Mouse (Mus musculus) liver, embryonic 15.5 days (tissue): Measurements from ENCODE around the gene Sphk2. TPM values are rescaled to one million over a fixed set of nuclear protein-coding genes. Genes with fewer than 3 reads are reported as not detected.

Source experiments
- ATAC-seq: fragments of 200-750 bp; cut with Nextera tagmentation; 2 replicates; pipeline ENCODE4 v1.8.0; 2017; ENCODE audit warnings: moderate number of reproducible peaks, mild to moderate bottlenecking, moderate library complexity; ENCODE audit not compliant: insufficient read depth
- H3K27ac ChIP-seq: fragments of 300-500 bp; sonication (generic); replicated peaks from 2 replicates; pipeline ENCODE4 v1.5.1; 2015; ENCODE audit warnings: mild to moderate bottlenecking, inconsistent platforms
- H3K27me3 ChIP-seq: fragments of 300-500 bp; sonication (generic); 2 replicates; pipeline ENCODE4 v1.6.1; 2015; ENCODE audit warnings: mild to moderate bottlenecking, inconsistent platforms
- H3K36me3 ChIP-seq: fragments of 300-500 bp; sonication (generic); replicated peaks from 2 replicates; pipeline ENCODE4 v1.6.1; 2015; ENCODE audit warnings: moderate library complexity, mild to moderate bottlenecking, inconsistent platforms
- H3K4me1 ChIP-seq: fragments of 300-500 bp; sonication (generic); replicated peaks from 2 replicates; pipeline ENCODE4 v1.6.1; 2015; ENCODE audit warnings: inconsistent platforms
- H3K4me2 ChIP-seq: fragments of 300-500 bp; sonication (generic); 2 replicates; pipeline ENCODE4 v1.6.1; 2015; ENCODE audit warnings: moderate library complexity, mild to moderate bottlenecking, inconsistent platforms
- H3K4me3 ChIP-seq: fragments of 300-500 bp; sonication (generic); replicated peaks from 2 replicates; pipeline ENCODE4 v1.5.1; 2015; ENCODE audit warnings: mild to moderate bottlenecking, inconsistent platforms
- H3K9ac ChIP-seq: fragments of 300-500 bp; sonication (generic); 2 replicates; pipeline ENCODE4 v1.6.1; 2015; ENCODE audit warnings: moderate library complexity, mild to moderate bottlenecking, inconsistent platforms
- H3K9me3 ChIP-seq: fragments of 300-500 bp; sonication (generic); replicated peaks from 2 replicates; pipeline ENCODE4 v1.6.1; 2016; ENCODE audit warnings: inconsistent platforms
- WGBS: fragments of 180-500 bp; shearing (Covaris S2); methylation state at CpG from one replicate; pipeline ENCODE4 v1.1.7; 2015; ENCODE audit warnings: mixed read lengths; ENCODE audit not compliant: insufficient replicate concordance; 5-methylcytosine and 5-hydroxymethylcytosine counted together
- polyA plus RNA-seq: library from polyadenylated mRNA; unstranded; fragments of >200 nt; fragmentation: Nextera tagmentation; extraction: Ambion mirVana; gene quantifications from 2 replicates; pipeline ENCODE4 v1.2.1, GENCODE M21; 2015

The Sphk2 gene
- polyA plus RNA-seq, 1 experiment from 2014 or later: 10.4 TPM

GRCm38 (mm10) chr7:45725151-45725550, 7.3 kb upstream of the Sphk2 start:
- Histone ChIP-seq H3K27me3 (no peaks in the 10 kb centered on the region), H3K4me1 (peaks cover 15% of the 10 kb centered on the region), H3K36me3 (peaks cover 59% of the 10 kb centered on the region), H3K9ac (no peak overlapping the region), H3K4me3 (no peak overlapping the region), H3K27ac (no peak overlapping the region), H3K4me2 (no peak overlapping the region), H3K9me3 (no peaks in the 10 kb centered on the region)
- ATAC-seq: no peak
- 80% methylated on average over 9 of the region's 9 CpGs for WGBS

- no peaks in the 10 kb centered on the region for H3K9me3 ChIP-seq
- H3K27ac ChIP-seq: no peak overlapping the region
- ATAC-seq: no peak
- peaks cover 28% of the 10 kb centered on the region for H3K4me1 ChIP-seq
- peaks cover 71% of the 10 kb centered on the region for H3K36me3 ChIP-seq
- no peak overlapping the region for H3K9ac ChIP-seq
- H3K27me3 ChIP-seq: no peaks in the 10 kb centered on the region
- H3K4me2 ChIP-seq: no peak overlapping the region
- 83% methylated on average over 14 of the region's 14 CpGs for WGBS
- H3K4me3 ChIP-seq: no peak overlapping the region
These were observed 6.0 kb upstream of the Sphk2 start for GRCm38 (mm10) chr7:45723781-45724180.

DNA sequence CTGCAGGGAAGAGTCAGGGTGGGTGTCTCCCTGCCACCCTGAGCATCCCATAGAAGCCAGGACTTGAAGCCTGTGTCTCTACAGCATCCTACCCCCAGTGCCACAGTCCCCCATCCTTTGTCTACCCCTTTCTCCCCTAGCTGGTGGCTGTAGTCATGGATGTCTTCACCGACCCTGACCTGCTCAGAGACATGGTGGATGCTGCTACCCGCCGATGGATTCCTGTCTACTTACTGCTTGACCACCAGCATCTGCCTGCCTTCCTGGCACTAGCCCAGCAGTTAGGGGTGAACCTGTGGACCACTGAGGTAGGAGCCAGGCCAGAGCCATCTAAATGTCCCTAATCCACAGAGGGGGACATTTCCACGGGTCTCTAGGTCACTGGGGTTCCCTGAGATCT, 5.5 kb upstream of the Sphk2 start:
- H3K9ac ChIP-seq: no peak overlapping the region
- H3K27me3 ChIP-seq: no peaks in the 10 kb centered on the region
- no peak overlapping the region for H3K27ac ChIP-seq
- 77% methylated on average over 4 of the region's 4 CpGs for WGBS
- H3K9me3 ChIP-seq: no peaks in the 10 kb centered on the region
- no peak overlapping the region for H3K4me3 ChIP-seq
- H3K4me2 ChIP-seq: no peak overlapping the region
- no peak for ATAC-seq
- peaks cover 71% of the 10 kb centered on the region for H3K36me3 ChIP-seq
- peaks cover 31% of the 10 kb centered on the region for H3K4me1 ChIP-seq

GRCm38 (mm10) chr7:45722348-45722713, 4.5 kb upstream of the Sphk2 start:
- Histone ChIP-seq H3K4me3 (no peak overlapping the region), H3K4me2 (no peak overlapping the region), H3K27ac (no peak overlapping the region), H3K4me1 (peaks cover 28% of the 10 kb centered on the region), H3K27me3 (no peaks in the 10 kb centered on the region), H3K36me3 (peaks cover 71% of the 10 kb centered on the region), H3K9ac (no peak overlapping the region), H3K9me3 (no peaks in the 10 kb centered on the region)
- no peak for ATAC-seq
- 77% methylated on average over 13 of the region's 13 CpGs for WGBS

DNA sequence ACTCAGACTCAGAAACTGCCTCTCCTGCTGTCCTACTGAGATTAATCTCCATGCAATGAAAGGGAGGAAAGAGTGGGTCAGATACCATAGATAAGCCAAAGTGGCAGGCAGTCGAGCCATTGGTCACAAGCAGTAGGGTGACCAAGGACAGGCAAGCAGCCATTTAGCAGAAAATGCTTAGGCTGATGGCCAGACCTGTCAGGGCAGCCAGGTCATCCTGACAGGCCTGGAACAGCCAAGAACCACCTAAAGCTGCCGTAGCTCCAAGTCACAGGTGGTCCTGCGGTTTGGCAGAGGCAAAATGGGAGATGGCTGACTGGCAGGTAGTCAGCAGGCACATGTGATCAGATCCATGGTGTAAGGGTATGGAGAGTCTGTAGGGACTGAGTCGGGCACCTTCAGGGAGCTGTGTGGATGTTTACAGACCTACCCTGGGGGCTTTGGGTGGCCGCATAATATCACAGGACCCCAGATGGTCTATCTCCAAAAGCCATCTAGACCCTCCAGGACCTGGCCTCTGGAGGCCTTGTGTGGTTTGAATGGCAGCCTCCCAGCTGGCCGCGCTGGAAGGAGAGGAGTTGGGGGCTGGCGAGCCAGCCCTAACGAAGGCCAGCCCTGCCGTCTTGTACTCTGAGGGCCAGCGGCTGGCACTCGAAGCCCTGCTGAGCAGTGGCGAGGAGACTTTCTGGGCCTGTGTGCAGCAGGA, 4.0 kb upstream of the Sphk2 start:
- no peak overlapping the region for H3K9ac ChIP-seq
- no peak overlapping the region for H3K4me2 ChIP-seq
- ATAC-seq: no peak
- no peak overlapping the region for H3K27ac ChIP-seq
- no peaks in the 10 kb centered on the region for H3K9me3 ChIP-seq
- H3K36me3 ChIP-seq: peaks cover 71% of the 10 kb centered on the region
- H3K4me1 ChIP-seq: peaks cover 31% of the 10 kb centered on the region
- 66% methylated on average over 13 of the region's 13 CpGs for WGBS
- H3K4me3 ChIP-seq: no peak overlapping the region
- no peaks in the 10 kb centered on the region for H3K27me3 ChIP-seq

- Histone ChIP-seq H3K27ac (no peak overlapping the region), H3K27me3 (no peaks in the 10 kb centered on the region), H3K36me3 (peaks cover 71% of the 10 kb centered on the region), H3K4me1 (peaks cover 37% of the 10 kb centered on the region), H3K4me3 (no peak overlapping the region), H3K4me2 (no peak overlapping the region), H3K9ac (no peak overlapping the region), H3K9me3 (no peaks in the 10 kb centered on the region)
- no peak for ATAC-seq
- 75% methylated on average over 7 of the region's 7 CpGs for WGBS
These were observed 3.4 kb upstream of the Sphk2 start for GRCm38 (mm10) chr7:45721234-45721571.

GRCm38 (mm10) chr7:45720413-45721233, 2.8 kb upstream of the Sphk2 start, which contains the start of gene Fam83e:
Gene Fam83e (plus strand): TSS chr7:45721212.
- no peaks in the 10 kb centered on the region for H3K9me3 ChIP-seq
- H3K4me2 ChIP-seq: peak within 1 kb of the TSS; percentile 95; the same call in 1 of the 2 replicates
- H3K9ac ChIP-seq: no peak within 1 kb of the TSS
- WGBS: 79% methylated on average over 14 of the region's 14 CpGs
- H3K4me3 ChIP-seq: no peak within 1 kb of the TSS
- ATAC-seq: no peak
- no peak within 1 kb of the TSS for H3K27ac ChIP-seq
- no peaks in the 10 kb centered on the region for H3K27me3 ChIP-seq
- H3K36me3 ChIP-seq: peaks cover 66% of the 10 kb centered on the region
- peaks cover 43% of the 10 kb centered on the region for H3K4me1 ChIP-seq

DNA sequence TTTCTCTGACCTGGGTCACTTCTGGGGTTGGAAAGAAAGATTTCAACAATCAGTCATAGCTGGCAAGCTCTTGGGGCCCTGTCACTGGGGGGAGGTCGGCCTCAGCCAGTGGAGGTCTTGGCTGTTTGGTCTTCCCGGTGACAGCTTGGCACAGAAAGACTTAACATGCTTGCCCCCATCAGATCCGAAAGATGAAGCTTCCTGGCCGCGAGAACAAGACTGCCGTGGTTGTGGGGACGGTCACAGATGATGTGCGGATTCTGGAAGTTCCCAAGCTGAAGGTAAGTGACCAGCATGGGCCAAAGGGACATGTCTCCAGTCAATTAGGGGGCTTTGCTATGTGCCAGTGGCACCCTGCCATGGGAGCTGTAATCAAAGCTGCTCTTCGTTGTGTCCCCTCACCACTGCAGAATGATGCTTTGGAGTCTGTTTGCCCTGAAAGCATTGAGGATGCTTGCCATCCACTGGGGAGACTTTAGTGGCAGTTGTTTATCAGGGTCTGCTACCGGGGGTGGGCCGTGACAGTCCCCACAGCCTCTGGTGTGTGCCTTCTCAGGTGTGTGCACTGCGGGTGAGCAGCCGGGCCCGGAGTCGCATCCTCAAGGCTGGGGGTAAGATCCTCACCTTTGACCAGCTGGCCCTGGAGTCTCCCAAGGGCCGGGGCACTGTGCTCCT, 2.1 kb upstream of the Sphk2 start:
- ATAC-seq: no peak
- no peaks in the 10 kb centered on the region for H3K27me3 ChIP-seq
- 81% methylated on average over 16 of the region's 16 CpGs for WGBS
- no peaks in the 10 kb centered on the region for H3K9me3 ChIP-seq
- H3K36me3 ChIP-seq: peaks cover 58% of the 10 kb centered on the region
- peak overlapping the region; percentile 91; the same call in 1 of the 2 replicates for H3K9ac ChIP-seq
- H3K27ac ChIP-seq: 0 out of 2 replicates have a peak overlapping the region, but pooled peaks have one; percentile 19
- H3K4me1 ChIP-seq: peaks cover 49% of the 10 kb centered on the region
- peak overlapping the region; percentile 90 for H3K4me3 ChIP-seq
- H3K4me2 ChIP-seq: peak overlapping the region; percentile 95

DNA sequence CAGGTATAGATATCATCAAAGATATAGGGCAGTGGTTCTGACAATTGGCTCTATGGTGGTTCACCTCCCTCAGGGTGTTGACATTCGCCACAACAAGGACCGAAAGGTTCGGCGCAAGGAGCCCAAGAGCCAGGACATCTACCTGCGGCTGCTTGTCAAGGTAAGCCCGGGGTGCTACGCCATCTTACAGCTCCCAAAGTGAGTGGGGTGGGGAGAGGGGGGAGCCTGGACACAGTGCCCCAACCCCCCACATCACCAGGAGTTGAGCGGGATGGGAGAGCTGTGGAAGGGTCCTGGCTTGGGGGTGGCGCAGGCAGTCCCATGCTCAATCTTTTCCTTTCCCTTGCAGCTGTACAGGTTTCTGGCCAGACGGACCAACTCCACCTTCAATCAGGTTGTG, 1.4 kb upstream of the Sphk2 start:
- Histone ChIP-seq H3K27me3 (no peaks in the 10 kb centered on the region), H3K9ac (peak overlapping the region; percentile 91), H3K4me1 (peaks cover 56% of the 10 kb centered on the region), H3K27ac (peak overlapping the region; percentile 75), H3K4me3 (peak overlapping the region; percentile 90), H3K4me2 (peak overlapping the region; percentile 95), H3K36me3 (peaks cover 51% of the 10 kb centered on the region), H3K9me3 (no peaks in the 10 kb centered on the region)
- no peak for ATAC-seq
- 64% methylated on average over 10 of the region's 10 CpGs for WGBS

- peaks cover 64% of the 10 kb centered on the region for H3K4me1 ChIP-seq
- peak overlapping the region; percentile 95 for H3K4me2 ChIP-seq
- H3K27me3 ChIP-seq: no peaks in the 10 kb centered on the region
- peak overlapping the region; percentile 90 for H3K4me3 ChIP-seq
- H3K9me3 ChIP-seq: no peaks in the 10 kb centered on the region
- ATAC-seq: no peak
- peaks cover 48% of the 10 kb centered on the region for H3K36me3 ChIP-seq
- peak overlapping the region; percentile 91 for H3K9ac ChIP-seq
- under 1% methylated on average over 20 of the region's 20 CpGs for WGBS
- peak overlapping the region; percentile 75 for H3K27ac ChIP-seq
These were observed 529 bp upstream of the Sphk2 start for GRCm38 (mm10) chr7:45718331-45718730.
